Mouse (Mus musculus): ENCODE results near the gene Utp14b. TPM values are rescaled to one million over a fixed set of nuclear protein-coding genes. Genes with fewer than 3 reads are reported as not detected.

Utp14b gene
- polyA plus RNA-seq, 1 experiment from 2014 or later = 4.5 TPM

DNA sequence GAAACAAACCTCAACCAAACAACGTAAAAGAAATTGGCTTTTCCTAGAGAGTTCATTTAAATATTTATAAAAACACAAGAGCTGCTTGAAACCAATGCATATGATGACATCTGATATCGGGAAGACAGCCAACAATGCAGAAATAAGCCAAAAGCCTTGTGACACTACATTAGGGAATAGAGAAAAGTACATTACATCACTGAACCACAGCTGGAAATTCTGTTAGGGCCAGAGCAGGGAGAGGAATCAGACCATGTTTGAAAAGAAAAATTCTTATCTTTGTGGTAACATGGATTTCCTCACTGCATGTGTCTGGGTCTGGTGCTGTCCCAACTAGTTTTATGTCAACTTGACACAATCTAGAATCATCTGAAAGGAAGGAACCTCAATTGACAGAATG lies 15.6 kb upstream of the Utp14b start:
- Histone ChIP-seq H3K9me3 (ENCODE audit: control insufficient read depth, low read length) (no peaks in the 10 kb centered on the region), H3K4me2 (ENCODE audit: low read length) (no peak overlapping the region), H3K4me1 (ENCODE audit: control insufficient read depth, insufficient read depth, low read length) (no peaks in the 10 kb centered on the region), H3K9ac (replicated peaks; ENCODE audit: low read length) (no peak overlapping the region), H3K27me3 (ENCODE audit: control insufficient read depth, insufficient read depth, low read length) (no peaks in the 10 kb centered on the region), H3K4me3 (replicated peaks; ENCODE audit: low read depth, low read length) (no peak overlapping the region), H3K27ac (replicated peaks; ENCODE audit: low read depth, low read length) (no peak overlapping the region), H3K36me3 (ENCODE audit: control insufficient read depth, insufficient read depth, low read length) (no peaks in the 10 kb centered on the region)
- DNase-seq = no peak
- 86% methylated on average over 2 of the region's 2 CpGs for WGBS
- ATAC-seq (ENCODE audit: low FRiP score, low TSS enrichment) = no peak

GRCm38 (mm10) chr1:78647317-78647885 lies 10.4 kb upstream of the Utp14b start:
- 54% methylated on average over 8 of the region's 8 CpGs for WGBS
- H3K4me3 ChIP-seq (replicated peaks; ENCODE audit: low read depth, low read length) = no peak overlapping the region
- no peaks in the 10 kb centered on the region for H3K27me3 ChIP-seq (ENCODE audit: control insufficient read depth, insufficient read depth, low read length)
- no peaks in the 10 kb centered on the region for H3K4me1 ChIP-seq (ENCODE audit: control insufficient read depth, insufficient read depth, low read length)
- no peak overlapping the region for H3K27ac ChIP-seq (replicated peaks; ENCODE audit: low read depth, low read length)
- no peak for DNase-seq
- no peaks in the 10 kb centered on the region for H3K36me3 ChIP-seq (ENCODE audit: control insufficient read depth, insufficient read depth, low read length)
- no peak overlapping the region for H3K4me2 ChIP-seq (ENCODE audit: low read length)
- no peak for ATAC-seq (ENCODE audit: low FRiP score, low TSS enrichment)
- H3K9ac ChIP-seq (replicated peaks; ENCODE audit: low read length) = no peak overlapping the region
- no peaks in the 10 kb centered on the region for H3K9me3 ChIP-seq (ENCODE audit: control insufficient read depth, low read length)

- Histone ChIP-seq H3K27ac (replicated peaks; ENCODE audit: low read depth, low read length) (no peak overlapping the region), H3K4me2 (ENCODE audit: low read length) (no peak overlapping the region), H3K9me3 (ENCODE audit: control insufficient read depth, low read length) (no peaks in the 10 kb centered on the region), H3K4me3 (replicated peaks; ENCODE audit: low read depth, low read length) (no peak overlapping the region), H3K27me3 (ENCODE audit: control insufficient read depth, insufficient read depth, low read length) (no peaks in the 10 kb centered on the region), H3K36me3 (ENCODE audit: control insufficient read depth, insufficient read depth, low read length) (no peaks in the 10 kb centered on the region), H3K4me1 (ENCODE audit: control insufficient read depth, insufficient read depth, low read length) (no peaks in the 10 kb centered on the region), H3K9ac (replicated peaks; ENCODE audit: low read length) (no peak overlapping the region)
- DNase-seq (no peak), ATAC-seq (ENCODE audit: low FRiP score, low TSS enrichment) (no peak)
- 43% methylated on average over 6 of the region's 6 CpGs for WGBS
Measured at GRCm38 (mm10) chr1:78649269-78650061, 8.4 kb upstream of the Utp14b start.

GRCm38 (mm10) chr1:78656472-78656871 lies 1.4 kb upstream of the Utp14b start:
- ATAC-seq (ENCODE audit: low FRiP score, low TSS enrichment) (no peak), DNase-seq (no peak)
- no peaks in the 10 kb centered on the region for H3K9me3 ChIP-seq (ENCODE audit: control insufficient read depth, low read length)
- no peak overlapping the region for H3K4me3 ChIP-seq (replicated peaks; ENCODE audit: low read depth, low read length)
- no peak overlapping the region for H3K9ac ChIP-seq (replicated peaks; ENCODE audit: low read length)
- 18% methylated on average over 2 of the region's 2 CpGs for WGBS
- H3K27me3 ChIP-seq (ENCODE audit: control insufficient read depth, insufficient read depth, low read length) = no peaks in the 10 kb centered on the region
- H3K36me3 ChIP-seq (ENCODE audit: control insufficient read depth, insufficient read depth, low read length) = no peaks in the 10 kb centered on the region
- peaks cover 29% of the 10 kb centered on the region for H3K4me1 ChIP-seq (ENCODE audit: control insufficient read depth, insufficient read depth, low read length)
- no peak overlapping the region for H3K4me2 ChIP-seq (ENCODE audit: low read length)
- no peak overlapping the region for H3K27ac ChIP-seq (replicated peaks; ENCODE audit: low read depth, low read length)

DNA sequence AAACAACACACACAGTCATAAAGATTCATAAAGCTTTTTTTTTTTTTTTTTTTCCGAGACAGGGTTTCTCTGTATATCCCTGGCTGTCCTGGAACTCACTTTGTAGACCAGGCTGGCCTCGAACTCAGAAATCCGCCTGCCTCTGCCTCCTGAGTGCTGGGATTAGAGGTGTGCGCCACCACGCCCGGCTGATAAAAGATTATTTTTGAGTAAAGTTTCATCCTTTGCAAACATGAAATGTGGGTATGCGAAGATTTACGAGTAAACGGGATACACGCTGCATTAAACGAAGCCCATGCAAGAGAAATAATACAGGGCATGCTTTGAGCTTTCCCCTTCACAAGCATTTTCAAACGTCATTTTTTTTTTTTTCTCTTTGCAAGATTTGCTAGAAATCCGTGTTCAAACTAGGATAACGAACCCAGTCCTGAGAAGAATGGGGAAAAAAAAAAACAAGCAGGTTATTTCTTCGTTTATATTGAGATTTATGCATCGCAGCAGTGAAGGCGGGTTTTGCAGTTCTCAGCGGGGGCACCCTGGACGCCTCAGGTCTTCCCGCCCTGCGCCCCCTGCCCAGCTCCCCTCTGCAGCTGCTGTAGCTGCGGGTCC lies 713 bp upstream of the Utp14b start:
- peaks cover 31% of the 10 kb centered on the region for H3K4me1 ChIP-seq (ENCODE audit: control insufficient read depth, insufficient read depth, low read length)

DNA sequence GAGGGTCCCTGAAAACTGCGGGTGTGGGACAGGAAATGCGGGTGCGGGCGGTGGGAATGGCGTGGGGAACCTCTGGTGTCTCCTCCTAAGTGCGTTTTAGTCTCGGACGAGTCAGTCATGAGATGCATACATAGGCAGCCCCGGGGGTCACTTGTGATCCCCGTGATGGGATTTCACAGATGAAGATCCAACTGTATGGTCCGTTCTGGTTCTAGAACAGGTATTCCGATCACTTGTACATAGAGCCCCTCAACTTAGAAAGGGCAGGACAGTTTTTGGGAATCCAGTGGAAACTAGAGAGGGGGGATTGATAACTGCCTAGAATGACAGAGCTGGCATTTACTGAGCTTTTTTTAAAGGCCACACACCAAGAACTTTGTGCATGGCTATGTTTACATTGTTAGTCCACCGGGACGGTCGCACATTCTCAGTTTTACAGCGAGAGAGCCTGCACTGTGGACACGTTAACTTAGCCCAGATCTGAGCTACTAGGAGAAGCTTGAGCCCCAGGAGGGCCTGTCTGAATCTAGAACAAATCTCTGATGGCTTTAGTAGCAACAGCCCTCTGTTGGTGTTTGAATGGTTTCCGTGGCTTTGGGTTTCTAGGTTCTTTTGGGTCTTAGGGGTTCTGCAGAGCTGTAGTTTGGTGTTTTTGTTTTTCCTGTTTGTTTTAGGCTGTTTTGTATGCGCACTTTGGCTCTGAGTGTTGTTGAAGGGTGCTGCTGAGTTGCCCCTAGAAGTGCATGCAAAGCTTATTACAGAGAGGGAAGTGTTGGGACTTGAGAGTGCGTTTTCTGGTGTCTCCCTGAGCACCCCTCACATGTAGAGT lies 817 bp downstream of the Utp14b start:
- H3K27me3 ChIP-seq (ENCODE audit: control insufficient read depth, insufficient read depth, low read length) = no peaks in the 10 kb centered on the region

More for the DNA sequence above, 713 bp upstream of the Utp14b start:
- DNase-seq (no peak), ATAC-seq (ENCODE audit: low FRiP score, low TSS enrichment) (no peak)
- Histone ChIP-seq H3K36me3 (ENCODE audit: control insufficient read depth, insufficient read depth, low read length) (no peaks in the 10 kb centered on the region), H3K9ac (replicated peaks; ENCODE audit: low read length) (peak overlapping the region; percentile 93; the same call in 1 of the 2 replicates), H3K27ac (replicated peaks; ENCODE audit: low read depth, low read length) (peak overlapping the region; percentile 98), H3K9me3 (ENCODE audit: control insufficient read depth, low read length) (no peaks in the 10 kb centered on the region), H3K4me2 (ENCODE audit: low read length) (peak overlapping the region; percentile 62), H3K4me3 (replicated peaks; ENCODE audit: low read depth, low read length) (peak overlapping the region; percentile 95), H3K27me3 (ENCODE audit: control insufficient read depth, insufficient read depth, low read length) (no peaks in the 10 kb centered on the region)
- WGBS = 29% methylated on average over 22 of the region's 22 CpGs

GRCm38 (mm10) chr1:78659270-78659823 lies 1.5 kb downstream of the Utp14b start:
- WGBS = 22% methylated on average over 4 of the region's 4 CpGs

More for the DNA sequence above, 817 bp downstream of the Utp14b start:
- 1% methylated on average over 20 of the region's 20 CpGs for WGBS
- peak overlapping the region; percentile 62 for H3K4me2 ChIP-seq (ENCODE audit: low read length)
- no peaks in the 10 kb centered on the region for H3K9me3 ChIP-seq (ENCODE audit: control insufficient read depth, low read length)
- DNase-seq (peak; percentile 45), ATAC-seq (ENCODE audit: low FRiP score, low TSS enrichment) (no peak)
- peak overlapping the region; percentile 98 for H3K27ac ChIP-seq (replicated peaks; ENCODE audit: low read depth, low read length)
- peak overlapping the region; percentile 93 for H3K9ac ChIP-seq (replicated peaks; ENCODE audit: low read length)
- peak overlapping the region; percentile 95 for H3K4me3 ChIP-seq (replicated peaks; ENCODE audit: low read depth, low read length)
- no peaks in the 10 kb centered on the region for H3K36me3 ChIP-seq (ENCODE audit: control insufficient read depth, insufficient read depth, low read length)
- peaks cover 31% of the 10 kb centered on the region for H3K4me1 ChIP-seq (ENCODE audit: control insufficient read depth, insufficient read depth, low read length)

GRCm38 (mm10) chr1:78664326-78664725 lies 6.5 kb downstream of the Utp14b start:
- 91% methylated on average over 4 of the region's 4 CpGs for WGBS
- no peaks in the 10 kb centered on the region for H3K27me3 ChIP-seq (ENCODE audit: control insufficient read depth, insufficient read depth, low read length)
- no peak overlapping the region for H3K4me2 ChIP-seq (ENCODE audit: low read length)
- no peak overlapping the region for H3K9ac ChIP-seq (replicated peaks; ENCODE audit: low read length)
- no peaks in the 10 kb centered on the region for H3K9me3 ChIP-seq (ENCODE audit: control insufficient read depth, low read length)
- H3K27ac ChIP-seq (replicated peaks; ENCODE audit: low read depth, low read length) = no peak overlapping the region
- H3K4me1 ChIP-seq (ENCODE audit: control insufficient read depth, insufficient read depth, low read length) = peaks cover 23% of the 10 kb centered on the region
- DNase-seq = no peak
- peaks cover 38% of the 10 kb centered on the region for H3K36me3 ChIP-seq (ENCODE audit: control insufficient read depth, insufficient read depth, low read length)
- H3K4me3 ChIP-seq (replicated peaks; ENCODE audit: low read depth, low read length) = no peak overlapping the region
- no peak for ATAC-seq (ENCODE audit: low FRiP score, low TSS enrichment)

More at GRCm38 (mm10) chr1:78659270-78659823, 1.5 kb downstream of the Utp14b start:
- Histone ChIP-seq H3K36me3 (ENCODE audit: control insufficient read depth, insufficient read depth, low read length) (peaks cover 2% of the 10 kb centered on the region; the same call in 1 of the 2 replicates), H3K9ac (replicated peaks; ENCODE audit: low read length) (peak overlapping the region; percentile 93), H3K27me3 (ENCODE audit: control insufficient read depth, insufficient read depth, low read length) (no peaks in the 10 kb centered on the region), H3K4me1 (ENCODE audit: control insufficient read depth, insufficient read depth, low read length) (peaks cover 31% of the 10 kb centered on the region), H3K27ac (replicated peaks; ENCODE audit: low read depth, low read length) (no peak overlapping the region), H3K4me2 (ENCODE audit: low read length) (peak overlapping the region; percentile 62), H3K4me3 (replicated peaks; ENCODE audit: low read depth, low read length) (peak overlapping the region; percentile 95), H3K9me3 (ENCODE audit: control insufficient read depth, low read length) (no peaks in the 10 kb centered on the region)
- no peak for ATAC-seq (ENCODE audit: low FRiP score, low TSS enrichment)
- peak; percentile 35 for DNase-seq
